Mouse (Mus musculus) E14TG2a.4 (cell line): ENCODE measurements at regions not wholly inside any gene's neighbourhood (a gene's known extent, or its start where the extent isn't known, plus 50 kb on each side); places are given as distances from the start of the nearest gene placed in this dataset.

ENCODE experiments used
- CTCF ChIP-seq: conservative IDR thresholded peaks from 2 replicates; pipeline ENCODE4 v1.5.1; 2014; ENCODE audit warnings: low read length
- NANOG ChIP-seq: IDR thresholded peaks from 2 replicates; pipeline ENCODE4 v1.6.1; 2014; ENCODE audit warnings: borderline replicate concordance, low read length, mixed read lengths
- POU5F1 ChIP-seq: IDR thresholded peaks from 2 replicates; pipeline ENCODE4 v1.6.1; 2014; ENCODE audit warnings: low read length, borderline replicate concordance

GRCm38 (mm10) chr3:38263261-38264141, 221.1 kb downstream of the Ankrd50 start:
- no peak for TF ChIP-seq CTCF
- TF ChIP-seq NANOG, result no peak
- no peak for TF ChIP-seq POU5F1
